Comparison of ENCODE assay signal across 12 mouse cellular contexts in the genomic region with DNA sequence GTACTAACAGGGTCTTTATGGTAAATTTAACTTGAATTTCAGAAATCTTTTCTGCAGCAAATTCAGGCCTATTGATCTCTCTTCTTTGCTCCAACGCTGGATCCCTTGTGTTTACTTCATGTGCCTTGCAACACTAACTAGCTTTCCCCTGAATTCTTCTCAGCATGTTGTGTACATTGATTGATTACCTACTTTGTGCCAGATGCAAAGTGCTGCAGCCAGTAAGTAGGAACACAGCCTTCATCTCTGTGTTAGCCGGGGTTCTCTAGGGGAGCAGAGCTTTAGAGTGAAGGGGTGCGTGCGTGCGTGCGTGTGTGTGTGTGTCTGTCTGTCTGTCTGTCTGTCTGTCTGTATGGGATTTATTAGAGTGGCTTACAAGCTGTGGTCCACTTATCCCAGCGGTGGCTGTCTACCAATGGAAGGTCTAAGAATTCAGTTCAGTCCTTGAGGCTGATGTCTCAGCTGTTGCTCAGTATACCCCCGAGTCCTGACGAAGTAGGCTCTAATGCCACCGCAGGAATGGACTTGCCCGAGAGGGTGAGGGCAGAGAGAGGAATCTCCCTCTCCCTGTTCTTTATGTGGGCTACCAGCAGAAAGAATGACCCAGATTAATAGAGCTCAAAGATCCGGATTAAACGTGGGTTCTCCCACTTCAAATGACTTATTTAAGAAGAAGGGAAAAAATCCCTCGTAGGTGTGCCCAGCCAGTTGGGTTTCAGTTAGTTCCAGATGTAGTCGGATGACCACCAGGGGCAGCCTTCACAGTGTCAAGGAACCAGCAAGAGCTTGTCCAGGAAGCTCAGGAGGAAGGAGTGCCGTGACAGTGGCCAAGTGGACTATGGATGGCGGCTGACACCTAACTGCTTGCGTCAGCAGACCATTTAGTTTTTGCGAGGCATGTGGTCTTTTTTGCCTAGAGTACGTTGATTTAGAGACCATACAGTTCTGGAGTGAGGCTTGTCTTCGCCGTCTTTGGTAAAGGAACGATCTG. TPM values are rescaled to one million over a fixed set of nuclear protein-coding genes. Genes with fewer than 3 reads are reported as not detected.
DNase-seq lines count a peak whose midpoint lies in the region; ATAC-seq and TF ChIP-seq lines count a peak whose summit lies in the region.
"Had no signal": no experiment of that assay in that cellular context is flagged by ENCODE, and none has a peak within 500 bp of the region (broad histone marks: within the 10 kb centered on the region; RNA-seq: fewer than 3 reads in every experiment).

No protein-coding gene starts in this region.

- H3K9me3 ChIP-seq in heart, postnatal 0 days (replicated peaks; ENCODE audit: control insufficient read depth, low read length) = no peaks in the 10 kb centered on the region
- H3K9me3 ChIP-seq in midbrain, postnatal 0 days (ENCODE audit: low read length) = no peaks in the 10 kb centered on the region
- no peaks in the 10 kb centered on the region for H3K9me3 ChIP-seq in midbrain, embryonic 16.5 days (replicated peaks; ENCODE audit: control insufficient read depth, low read length, poor library complexity, severe bottlenecking)
- no peaks in the 10 kb centered on the region for H3K9me3 ChIP-seq in stomach, postnatal 0 days (ENCODE audit: control insufficient read depth, low read length)
- H3K9me3 ChIP-seq: heart, embryonic 15.5 days had no signal

- no peaks in the 10 kb centered on the region for H3K4me1 ChIP-seq in heart, postnatal 0 days (ENCODE audit: control insufficient read depth, insufficient read depth)
- H3K4me1 ChIP-seq in midbrain, postnatal 0 days (ENCODE audit: insufficient read depth, low read length) = no peaks in the 10 kb centered on the region
- no peaks in the 10 kb centered on the region for H3K4me1 ChIP-seq in midbrain, embryonic 16.5 days (ENCODE audit: control insufficient read depth, insufficient read depth, low read length)
- no peaks in the 10 kb centered on the region for H3K4me1 ChIP-seq in stomach, postnatal 0 days (replicated peaks; ENCODE audit: control insufficient read depth, insufficient read depth)
- H3K4me1 ChIP-seq: heart, embryonic 15.5 days had no signal

- no peak for DNase-seq in heart, postnatal 0 days (ENCODE audit: low spot score)
- DNase-seq in heart, postnatal 10 days = no peak
- peak; percentile 47 for DNase-seq in midbrain, postnatal 0 days (ENCODE audit: low spot score)
- peak; percentile 65 to 72 for DNase-seq in kidney, adult 8-10 months
- no peak for DNase-seq in stomach, postnatal 0 days (ENCODE audit: low spot score)
- DNase-seq in thymus, postnatal 14 days = no peak
- DNase-seq: right cerebral cortex, postnatal 4 days had no signal

- no peak overlapping the region for H3K4me2 ChIP-seq in heart, postnatal 0 days (ENCODE audit: low read depth, low read length)
- H3K4me2 ChIP-seq in midbrain, postnatal 0 days (ENCODE audit: low read depth, low read length, poor library complexity, severe bottlenecking) = no peak overlapping the region
- no peak overlapping the region for H3K4me2 ChIP-seq in midbrain, embryonic 16.5 days (ENCODE audit: low read length)
- no peak overlapping the region for H3K4me2 ChIP-seq in stomach, postnatal 0 days (replicated peaks; ENCODE audit: low read depth)
- H3K4me2 ChIP-seq: heart, embryonic 15.5 days had no signal

- peaks cover 90% of the 10 kb centered on the region for H3K36me3 ChIP-seq in heart, postnatal 0 days (replicated peaks; ENCODE audit: control insufficient read depth, insufficient read depth, low read length)
- peaks cover 65% of the 10 kb centered on the region for H3K36me3 ChIP-seq in midbrain, postnatal 0 days (ENCODE audit: insufficient read depth, low read length)
- peaks cover 36% of the 10 kb centered on the region for H3K36me3 ChIP-seq in midbrain, embryonic 16.5 days (ENCODE audit: control insufficient read depth, insufficient read depth, low read length)
- H3K36me3 ChIP-seq in stomach, postnatal 0 days (ENCODE audit: control insufficient read depth, insufficient read depth, low read length) = peaks cover 28% of the 10 kb centered on the region

- no peaks in the 10 kb centered on the region for H3K27me3 ChIP-seq in heart, postnatal 0 days (ENCODE audit: control insufficient read depth, insufficient read depth, low read length)
- H3K27me3 ChIP-seq in midbrain, postnatal 0 days (ENCODE audit: insufficient read depth, low read length) = no peaks in the 10 kb centered on the region
- H3K27me3 ChIP-seq in midbrain, embryonic 16.5 days (ENCODE audit: control insufficient read depth, insufficient read depth, low read depth, low read length) = no peaks in the 10 kb centered on the region
- no peaks in the 10 kb centered on the region for H3K27me3 ChIP-seq in stomach, postnatal 0 days (ENCODE audit: control insufficient read depth, insufficient read depth, low read length)
- H3K27me3 ChIP-seq: heart, embryonic 15.5 days had no signal

- H3K9ac ChIP-seq in heart, postnatal 0 days (replicated peaks; ENCODE audit: low read depth, low read length) = no peak overlapping the region
- no peak overlapping the region for H3K9ac ChIP-seq in midbrain, postnatal 0 days (replicated peaks; ENCODE audit: low read length, poor library complexity, severe bottlenecking)
- no peak overlapping the region for H3K9ac ChIP-seq in midbrain, embryonic 16.5 days (ENCODE audit: low read depth, low read length)
- no peak overlapping the region for H3K9ac ChIP-seq in stomach, postnatal 0 days (ENCODE audit: low read length)
- H3K9ac ChIP-seq: heart, embryonic 15.5 days had no signal

- no peak for ATAC-seq in heart, postnatal 0 days (ENCODE audit: insufficient read depth, low read depth)
- ATAC-seq in midbrain, postnatal 0 days (ENCODE audit: low FRiP score) = no peak
- ATAC-seq in midbrain, embryonic 16.5 days = no peak
- ATAC-seq in stomach, postnatal 0 days (ENCODE audit: low FRiP score, low TSS enrichment) = no peak
- ATAC-seq in activated CD4-positive, CD25-positive, alpha-beta regulatory T cell, adult 4 months = no peak
- ATAC-seq: CD4-positive, CD25-positive, alpha-beta regulatory T cell, adult 4 months had no signal

- intact Hi-C loops in heart, postnatal 10 days (cut with DNase I) = no loop called here

- no peak for TF ChIP-seq EP300 in heart, postnatal 0 days (IDR thresholded peaks at IDR 0.05; ENCODE audit: low read depth)
- no peak for TF ChIP-seq EP300 in stomach, postnatal 0 days (optimal IDR thresholded peaks at IDR 0.05)

- peak; percentile 31; the same call in 1 of the 2 replicates for TF ChIP-seq CTCF in heart, postnatal 0 days (IDR thresholded peaks at IDR 0.05; ENCODE audit: low read depth)
- TF ChIP-seq CTCF in midbrain, postnatal 0 days (IDR thresholded peaks at IDR 0.05) = peak; percentile 59
- peak; percentile 54 for TF ChIP-seq CTCF in stomach, postnatal 0 days (IDR thresholded peaks at IDR 0.05; ENCODE audit: low read depth)

- no peak overlapping the region for H3K27ac ChIP-seq in heart, postnatal 0 days (ENCODE audit: low read depth)
- H3K27ac ChIP-seq in midbrain, postnatal 0 days (ENCODE audit: low read depth, low read length) = no peak overlapping the region
- no peak overlapping the region for H3K27ac ChIP-seq in midbrain, embryonic 16.5 days (ENCODE audit: low read length)
- H3K27ac ChIP-seq in stomach, postnatal 0 days (replicated peaks) = no peak overlapping the region
- H3K27ac ChIP-seq: heart, embryonic 15.5 days had no signal

- no peak overlapping the region for H3K4me3 ChIP-seq in heart, postnatal 0 days (ENCODE audit: low read depth, low read length)
- no peak overlapping the region for H3K4me3 ChIP-seq in midbrain, postnatal 0 days (ENCODE audit: low read depth, low read length)
- no peak overlapping the region for H3K4me3 ChIP-seq in midbrain, embryonic 16.5 days (ENCODE audit: low read depth, low read length)
- no peak overlapping the region for H3K4me3 ChIP-seq in stomach, postnatal 0 days (ENCODE audit: low read depth, low read length)
- H3K4me3 ChIP-seq: heart, embryonic 15.5 days; myocyte had no signal

- 86% methylated on average over 23 of the region's 23 CpGs for WGBS in heart, postnatal 0 days
- WGBS in midbrain, postnatal 0 days = 91% methylated on average over 23 of the region's 23 CpGs
- WGBS in midbrain, embryonic 16.5 days = 87% methylated on average over 23 of the region's 23 CpGs
- 77% methylated on average over 23 of the region's 23 CpGs for WGBS in stomach, postnatal 0 days

RNA-seq across cellular contexts. Expression of a gene that starts 27.1 kb away (rescaled TPM):
- 31.9 and 36.7 TPM in 2 replicates for total RNA-seq in heart, postnatal 0 days (2014; rRNA removed; ENCODE audit: low replicate concordance)
- 9.8 and 11.0 TPM in 2 replicates for polyA plus RNA-seq in heart, postnatal 0 days (2015; fragmentation: Nextera tagmentation; extraction: Ambion mirVana)
- total RNA-seq in heart, postnatal 10 days (2021) = 10 to 100 TPM; 29.5 to 37.5 TPM
- total RNA-seq in midbrain, postnatal 0 days (2014; rRNA removed) = 42.5 and 49.5 TPM in 2 replicates
- 21.6 and 21.8 TPM in 2 replicates for polyA plus RNA-seq in midbrain, postnatal 0 days (2015; fragmentation: Nextera tagmentation; extraction: Ambion mirVana)
- 30.5 and 31.2 TPM in 2 replicates for polyA plus RNA-seq in midbrain, embryonic 16.5 days (2015; fragmentation: Nextera tagmentation; extraction: Ambion mirVana)
- 7.3 and 7.5 TPM in 2 replicates for polyA plus RNA-seq in stomach, postnatal 0 days (2015; fragmentation: Nextera tagmentation; extraction: Ambion mirVana)
- polyA plus RNA-seq in activated CD4-positive, CD25-positive, alpha-beta regulatory T cell, adult 4 months (2017; shearing (Covaris generic)) = 10 to 100 TPM; 13.7 to 15.9 TPM

Comparison
In these comparisons a context has a peak if more than half of its experiments do, and no peak if none do; other contexts are left out.
1. DNase-seq: peak in midbrain, postnatal 0 days (single experiment) and kidney, adult 8-10 months (2 of 2); none in heart, postnatal 0 days (single experiment), heart, postnatal 10 days (0 of 2), stomach, postnatal 0 days (single experiment) and thymus, postnatal 14 days (single experiment).
2. Peak in every context shown above with its lines, with median percentiles within 50 percentile points of each other: CTCF ChIP-seq.